Mouse (Mus musculus) liver, embryonic 14.5 days (tissue): ENCODE data around the gene Fam98b. TPM values are rescaled to one million over a fixed set of nuclear protein-coding genes. Genes with fewer than 3 reads are reported as not detected.

Experiments used
- ATAC-seq: fragments of 200-750 bp; cut with Nextera tagmentation; 2 replicates; pipeline ENCODE4 v1.8.0; 2017; ENCODE audit warnings: moderate number of reproducible peaks, mild to moderate bottlenecking, moderate library complexity; ENCODE audit not compliant: insufficient read depth
- DNase-seq, 3 experiments: peaks; one replicate each; pipeline ENCODE4 v3.0.0-alpha.2; 2012 to 2013; ENCODE audit warnings: low read depth in 3 of 3, low spot score in 3 of 3
- H3K27ac ChIP-seq: fragments of 300-500 bp; sonication (generic); 2 replicates; pipeline ENCODE4 v1.5.1; 2014; ENCODE audit warnings: moderate library complexity, mild to moderate bottlenecking, control low read depth, inconsistent platforms
- H3K27me3 ChIP-seq: fragments of 300-500 bp; sonication (generic); 2 replicates; pipeline ENCODE4 v1.6.1; 2014; ENCODE audit warnings: mild to moderate bottlenecking, low read length, moderate library complexity; ENCODE audit not compliant: control insufficient read depth, insufficient read depth
- H3K36me3 ChIP-seq: fragments of 300-500 bp; sonication (generic); replicated peaks from 2 replicates; pipeline ENCODE4 v1.6.1; 2014; ENCODE audit warnings: low read depth; ENCODE audit not compliant: control insufficient read depth, insufficient read depth
- H3K4me1 ChIP-seq, 2 experiments: fragments of 200-500 bp in 1 of 2; fragments of 300-500 bp in 1 of 2; sonication (generic) in 1 of 2; replicated peaks; 2 replicates each; pipeline ENCODE4 v1.6.1; 2012 to 2014; ENCODE audit warnings: antibody characterized with exemption in 1 of 2, inconsistent platforms in 1 of 2, low read length in 1 of 2; ENCODE audit not compliant: control insufficient read depth in 2 of 2, insufficient read depth in 2 of 2
- H3K4me2 ChIP-seq: fragments of 300-500 bp; sonication (generic); 2 replicates; pipeline ENCODE4 v1.6.1; 2014; ENCODE audit warnings: low read depth, mild to moderate bottlenecking, control low read depth, moderate library complexity
- H3K4me3 ChIP-seq, 2 experiments: fragments of 200-500 bp in 1 of 2; fragments of 300-500 bp in 1 of 2; sonication (generic) in 1 of 2; 2 replicates each; pipeline ENCODE4 v1.5.1; 2012 to 2014; ENCODE audit warnings: low read depth in 2 of 2, low read length in 2 of 2, mild to moderate bottlenecking in 2 of 2, control low read depth in 1 of 2, inconsistent platforms in 1 of 2, moderate library complexity in 1 of 2; ENCODE audit not compliant: insufficient read depth in 1 of 2
- H3K9ac ChIP-seq: fragments of 300-500 bp; sonication (generic); replicated peaks from 2 replicates; pipeline ENCODE4 v1.6.1; 2014; ENCODE audit warnings: mild to moderate bottlenecking, control low read depth, moderate library complexity
- H3K9me3 ChIP-seq: fragments of 300-500 bp; sonication (generic); 2 replicates; pipeline ENCODE4 v1.6.1; 2016; ENCODE audit warnings: low read length, mixed read lengths; ENCODE audit not compliant: control insufficient read depth
- CTCF ChIP-seq: IDR thresholded peaks from 2 replicates; pipeline ENCODE4 v1.5.1; 2016; ENCODE audit warnings: antibody characterized with exemption, low read depth, control low read depth
- EP300 ChIP-seq: IDR thresholded peaks from 2 replicates; pipeline ENCODE4 v1.6.1; 2016; ENCODE audit warnings: antibody characterized with exemption, low read depth
- whole genome bisulfite sequencing: fragments of 180-500 bp; shearing (Covaris S2); extraction: QIAGEN DNeasy Blood & Tissue Kit; methylation state at CpG from one replicate; pipeline ENCODE4 v1.1.7; 2014; ENCODE audit not compliant: insufficient replicate concordance; 5-methylcytosine and 5-hydroxymethylcytosine counted together
- polyA plus RNA-seq, 2 experiments: library from polyadenylated mRNA; depleted of rRNA in 1 of 2; stranded (reverse) in 1 of 2; unstranded in 1 of 2; fragments of >200 nt; fragmentation: Nextera tagmentation in 1 of 2; extraction: Ambion mirVana in 1 of 2; gene quantifications; 2 replicates each; pipeline versions ENCODE4 v1.2.1 to v1.2.3; 2012 to 2014

Fam98b gene
- polyA plus RNA-seq, 2 experiments = 1.9 to 11.1 TPM

DNA sequence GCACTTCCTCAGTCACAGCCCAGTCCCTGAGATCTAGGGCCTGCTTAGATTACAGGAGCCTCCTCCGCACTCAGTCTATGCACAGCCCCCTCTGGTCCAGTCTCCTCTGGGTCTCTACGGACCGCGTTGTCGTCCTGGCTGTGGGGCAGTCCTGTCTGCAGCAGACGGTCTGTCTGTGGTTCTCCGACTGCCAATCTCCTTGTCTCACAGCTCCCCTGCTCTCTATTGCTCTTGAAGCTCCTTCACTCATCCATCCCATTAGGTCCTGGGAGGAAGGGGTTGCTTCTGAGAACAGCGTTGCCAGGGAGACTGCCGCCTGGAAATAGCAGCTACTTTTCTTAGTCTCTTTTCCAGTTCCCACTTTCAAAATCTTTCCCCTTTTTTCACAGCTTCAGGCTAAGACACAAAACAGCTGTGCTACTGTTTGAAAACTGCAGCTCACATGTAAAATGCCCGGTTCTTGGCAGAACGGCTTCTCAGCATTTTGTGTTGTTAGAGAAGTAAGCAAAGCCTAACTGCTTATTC is 20.9 kb upstream of the Fam98b start:
- H3K9me3 ChIP-seq = no peaks in the 10 kb centered on the region
- no peak overlapping the region for H3K4me3 ChIP-seq
- no peak for TF ChIP-seq EP300
- TF ChIP-seq CTCF = no peak
- H3K27me3 ChIP-seq = no peaks in the 10 kb centered on the region
- no peak overlapping the region for H3K9ac ChIP-seq
- DNase-seq = no peak
- no peak overlapping the region for H3K4me2 ChIP-seq
- H3K27ac ChIP-seq = no peak overlapping the region
- 61% methylated on average over 11 of the region's 11 CpGs for WGBS
- no peak for ATAC-seq
- no peaks in the 10 kb centered on the region for H3K36me3 ChIP-seq
- no peaks in the 10 kb centered on the region; a peak in 1 of 4 replicates for H3K4me1 ChIP-seq

- TF ChIP-seq CTCF = no peak
- TF ChIP-seq EP300 = no peak
- Histone ChIP-seq H3K27me3 (no peaks in the 10 kb centered on the region), H3K4me3 (no peak overlapping the region), H3K9ac (no peak overlapping the region), H3K4me2 (no peak overlapping the region), H3K36me3 (no peaks in the 10 kb centered on the region), H3K9me3 (no peaks in the 10 kb centered on the region), H3K4me1 (no peaks in the 10 kb centered on the region; a peak in 1 of 4 replicates), H3K27ac (no peak overlapping the region)
- 68% methylated on average over 7 of the region's 7 CpGs for WGBS
- ATAC-seq = no peak
- DNase-seq = no peak
Measured at GRCm38 (mm10) chr2:117230261-117230660, 19.3 kb upstream of the Fam98b start.

GRCm38 (mm10) chr2:117231257-117231656 is 18.3 kb upstream of the Fam98b start:
- Histone ChIP-seq H3K27me3 (no peaks in the 10 kb centered on the region), H3K9ac (no peak overlapping the region), H3K27ac (no peak overlapping the region), H3K36me3 (no peaks in the 10 kb centered on the region), H3K4me3 (no peak overlapping the region), H3K4me1 (no peaks in the 10 kb centered on the region; a peak in 1 of 4 replicates), H3K4me2 (no peak overlapping the region), H3K9me3 (no peaks in the 10 kb centered on the region)
- 7% methylated on average over 13 of the region's 13 CpGs for WGBS
- peak in 2 of 3 experiments; percentile 28 to 40 for DNase-seq
- ATAC-seq = no peak
- TF ChIP-seq EP300 (no peak), CTCF (peak; percentile 86)

GRCm38 (mm10) chr2:117241953-117242352 is 7.6 kb upstream of the Fam98b start:
- no peak for ATAC-seq
- Histone ChIP-seq H3K4me2 (no peak overlapping the region), H3K4me1 (no peaks in the 10 kb centered on the region), H3K9me3 (no peaks in the 10 kb centered on the region), H3K4me3 (no peak overlapping the region), H3K27me3 (no peaks in the 10 kb centered on the region), H3K27ac (no peak overlapping the region), H3K36me3 (no peaks in the 10 kb centered on the region), H3K9ac (no peak overlapping the region)
- no peak for DNase-seq
- 59% methylated on average over 4 of the region's 4 CpGs for WGBS
- no peak for TF ChIP-seq EP300
- no peak for TF ChIP-seq CTCF

GRCm38 (mm10) chr2:117250001-117250510 is 517 bp downstream of the Fam98b start:
- peak overlapping the region; percentile 87 to 91 for H3K4me3 ChIP-seq
- H3K36me3 ChIP-seq = no peaks in the 10 kb centered on the region
- H3K4me2 ChIP-seq = peak overlapping the region; percentile 70
- TF ChIP-seq EP300 = no peak
- TF ChIP-seq CTCF = no peak
- WGBS = under 1% methylated on average over 20 of the region's 24 CpGs
- DNase-seq (peak in 2 of 3 experiments; percentile 24 to 37), ATAC-seq (peak; percentile 59)
- peaks cover 0 to 3% of the 10 kb centered on the region in 2 experiments; a peak in 1 of 4 replicates for H3K4me1 ChIP-seq
- no peak overlapping the region for H3K27ac ChIP-seq
- no peaks in the 10 kb centered on the region for H3K27me3 ChIP-seq
- peak overlapping the region; percentile 84 for H3K9ac ChIP-seq
- H3K9me3 ChIP-seq = no peaks in the 10 kb centered on the region
